Mouse (Mus musculus): ENCODE data around the gene Bad. TPM values are rescaled to one million over a fixed set of nuclear protein-coding genes. Genes with fewer than 3 reads are reported as not detected.
"Not testable (repeated sequence)": the region's sequence is repeated elsewhere in the genome, so short reads cannot be mapped to it uniquely, and the experiment has no call there.

Bad gene
- polyA plus RNA-seq, 1 experiment from 2014 or later = 86.6 TPM

GRCm38 (mm10) chr19:6907094-6907493 is 34.6 kb upstream of the Bad start:
- H3K9me3 ChIP-seq (ENCODE audit: low read length) = no peaks in the 10 kb centered on the region
- H3K36me3 ChIP-seq (ENCODE audit: insufficient read depth, low read length) = peaks cover 31% of the 10 kb centered on the region
- H3K9ac ChIP-seq (replicated peaks; ENCODE audit: low read length) = peak overlapping the region; percentile 86; the same call in 1 of the 2 replicates
- H3K27ac ChIP-seq (ENCODE audit: low read length) = no peak overlapping the region
- H3K4me1 ChIP-seq (ENCODE audit: insufficient read depth, low read length) = peaks cover 29% of the 10 kb centered on the region
- H3K4me2 ChIP-seq (replicated peaks; ENCODE audit: low read depth, low read length) = no peak overlapping the region
- no peak for ATAC-seq (ENCODE audit: low FRiP score, low TSS enrichment)
- no peaks in the 10 kb centered on the region for H3K27me3 ChIP-seq (ENCODE audit: insufficient read depth, low read length)
- 81% methylated on average over 8 of the region's 8 CpGs for WGBS
- no peak overlapping the region for H3K4me3 ChIP-seq (ENCODE audit: low read length)

GRCm38 (mm10) chr19:6907811-6908540 is 33.7 kb upstream of the Bad start:
- Histone ChIP-seq H3K4me1 (ENCODE audit: insufficient read depth, low read length) (peaks cover 29% of the 10 kb centered on the region), H3K27ac (ENCODE audit: low read length) (peak overlapping the region; percentile 69; the same call in 1 of the 2 replicates), H3K27me3 (ENCODE audit: insufficient read depth, low read length) (no peaks in the 10 kb centered on the region), H3K36me3 (ENCODE audit: insufficient read depth, low read length) (peaks cover 39% of the 10 kb centered on the region), H3K9me3 (ENCODE audit: low read length) (no peaks in the 10 kb centered on the region), H3K4me2 (replicated peaks; ENCODE audit: low read depth, low read length) (peak overlapping the region; percentile 73), H3K9ac (replicated peaks; ENCODE audit: low read length) (peak overlapping the region; percentile 86), H3K4me3 (ENCODE audit: low read length) (peak overlapping the region; percentile 64)
- ATAC-seq (ENCODE audit: low FRiP score, low TSS enrichment) = no peak
- WGBS = 62% methylated on average over 7 of the region's 7 CpGs

- peak overlapping the region; percentile 73 for H3K4me2 ChIP-seq (replicated peaks; ENCODE audit: low read depth, low read length)
- peak overlapping the region; percentile 86 for H3K9ac ChIP-seq (replicated peaks; ENCODE audit: low read length)
- peaks cover 29% of the 10 kb centered on the region for H3K4me1 ChIP-seq (ENCODE audit: insufficient read depth, low read length)
- ATAC-seq (ENCODE audit: low FRiP score, low TSS enrichment) = no peak
- H3K27me3 ChIP-seq (ENCODE audit: insufficient read depth, low read length) = no peaks in the 10 kb centered on the region
- H3K9me3 ChIP-seq (ENCODE audit: low read length) = no peaks in the 10 kb centered on the region
- 9% methylated on average over 11 of the region's 11 CpGs for WGBS
- peak overlapping the region; percentile 64 for H3K4me3 ChIP-seq (ENCODE audit: low read length)
- peaks cover 49% of the 10 kb centered on the region for H3K36me3 ChIP-seq (ENCODE audit: insufficient read depth, low read length)
- peak overlapping the region; percentile 100 for H3K27ac ChIP-seq (ENCODE audit: low read length)
These were observed 32.6 kb upstream of the Bad start for GRCm38 (mm10) chr19:6909021-6909420.

- peak within 1 kb of the TSS; percentile 100 for H3K27ac ChIP-seq (ENCODE audit: low read length)
- peak within 1 kb of the TSS; percentile 64 for H3K4me3 ChIP-seq (ENCODE audit: low read length)
- H3K9ac ChIP-seq (replicated peaks; ENCODE audit: low read length) = peak within 1 kb of the TSS; percentile 86
- WGBS = under 1% methylated on average over 65 of the region's 65 CpGs
- H3K4me2 ChIP-seq (replicated peaks; ENCODE audit: low read depth, low read length) = peak within 1 kb of the TSS; percentile 73
- H3K27me3 ChIP-seq (ENCODE audit: insufficient read depth, low read length) = no peaks in the 10 kb centered on the region
- no peaks in the 10 kb centered on the region for H3K9me3 ChIP-seq (ENCODE audit: low read length)
- peak; percentile 93 for ATAC-seq (ENCODE audit: low FRiP score, low TSS enrichment)
- peaks cover 46% of the 10 kb centered on the region for H3K36me3 ChIP-seq (ENCODE audit: insufficient read depth, low read length)
- H3K4me1 ChIP-seq (ENCODE audit: insufficient read depth, low read length) = peaks cover 29% of the 10 kb centered on the region
These were observed 32.0 kb upstream of the Bad start, which contains the start of the genes Trmt112 and Prdx5 for GRCm38 (mm10) chr19:6909507-6910289. Gene Trmt112, plus strand, starts transcription at chr19:6909698. Gene Prdx5, minus strand, starts transcription at chr19:6910106.

GRCm38 (mm10) chr19:6910306-6910705 is 31.4 kb upstream of the Bad start:
- WGBS = under 1% methylated on average over 30 of the region's 30 CpGs
- not testable (repeated sequence) for H3K27me3 ChIP-seq (ENCODE audit: insufficient read depth, low read length); H3K9me3 ChIP-seq (ENCODE audit: low read length)
- H3K27ac ChIP-seq (ENCODE audit: low read length) = peak overlapping the region; percentile 100
- peak overlapping the region; percentile 86 for H3K9ac ChIP-seq (replicated peaks; ENCODE audit: low read length)
- ATAC-seq (ENCODE audit: low FRiP score, low TSS enrichment) = peak; percentile 40
- H3K4me3 ChIP-seq (ENCODE audit: low read length) = peak overlapping the region; percentile 64
- peaks cover 41% of the 10 kb centered on the region for H3K36me3 ChIP-seq (ENCODE audit: insufficient read depth, low read length)
- H3K4me2 ChIP-seq (replicated peaks; ENCODE audit: low read depth, low read length) = peak overlapping the region; percentile 73
- peaks cover 29% of the 10 kb centered on the region for H3K4me1 ChIP-seq (ENCODE audit: insufficient read depth, low read length)

GRCm38 (mm10) chr19:6911101-6912074 is 30.3 kb upstream of the Bad start:
- H3K4me3 ChIP-seq (ENCODE audit: low read length) = peak overlapping the region; percentile 15; the same call in 1 of the 2 replicates
- peak overlapping the region; percentile 73 for H3K4me2 ChIP-seq (replicated peaks; ENCODE audit: low read depth, low read length)
- 87% methylated on average over 19 of the region's 19 CpGs for WGBS
- H3K9me3 ChIP-seq (ENCODE audit: low read length) = no peaks in the 10 kb centered on the region
- peak overlapping the region; percentile 18 for H3K9ac ChIP-seq (replicated peaks; ENCODE audit: low read length)
- H3K36me3 ChIP-seq (ENCODE audit: insufficient read depth, low read length) = peaks cover 32% of the 10 kb centered on the region
- H3K27ac ChIP-seq (ENCODE audit: low read length) = no peak overlapping the region
- no peak for ATAC-seq (ENCODE audit: low FRiP score, low TSS enrichment)
- peaks cover 29% of the 10 kb centered on the region for H3K4me1 ChIP-seq (ENCODE audit: insufficient read depth, low read length)
- H3K27me3 ChIP-seq (ENCODE audit: insufficient read depth, low read length) = no peaks in the 10 kb centered on the region

GRCm38 (mm10) chr19:6912205-6912970 is 29.3 kb upstream of the Bad start:
- no peak for ATAC-seq (ENCODE audit: low FRiP score, low TSS enrichment)
- no peaks in the 10 kb centered on the region for H3K27me3 ChIP-seq (ENCODE audit: insufficient read depth, low read length)
- H3K4me2 ChIP-seq (replicated peaks; ENCODE audit: low read depth, low read length) = no peak overlapping the region
- H3K36me3 ChIP-seq (ENCODE audit: insufficient read depth, low read length) = peaks cover 26% of the 10 kb centered on the region
- H3K27ac ChIP-seq (ENCODE audit: low read length) = no peak overlapping the region
- WGBS = 87% methylated on average over 15 of the region's 15 CpGs
- H3K4me3 ChIP-seq (ENCODE audit: low read length) = no peak overlapping the region
- H3K9me3 ChIP-seq (ENCODE audit: low read length) = no peaks in the 10 kb centered on the region
- H3K4me1 ChIP-seq (ENCODE audit: insufficient read depth, low read length) = peaks cover 28% of the 10 kb centered on the region
- H3K9ac ChIP-seq (replicated peaks; ENCODE audit: low read length) = no peak overlapping the region

GRCm38 (mm10) chr19:6913036-6913435 is 28.6 kb upstream of the Bad start:
- 82% methylated on average over 6 of the region's 6 CpGs for WGBS
- Histone ChIP-seq H3K36me3 (ENCODE audit: insufficient read depth, low read length) (peaks cover 26% of the 10 kb centered on the region), H3K4me3 (ENCODE audit: low read length) (no peak overlapping the region), H3K4me2 (replicated peaks; ENCODE audit: low read depth, low read length) (no peak overlapping the region), H3K27ac (ENCODE audit: low read length) (no peak overlapping the region), H3K4me1 (ENCODE audit: insufficient read depth, low read length) (peaks cover 21% of the 10 kb centered on the region), H3K9me3 (ENCODE audit: low read length) (no peaks in the 10 kb centered on the region), H3K27me3 (ENCODE audit: insufficient read depth, low read length) (no peaks in the 10 kb centered on the region), H3K9ac (replicated peaks; ENCODE audit: low read length) (no peak overlapping the region)
- ATAC-seq (ENCODE audit: low FRiP score, low TSS enrichment) = no peak

Data from kidney, embryonic 16.5 days (tissue).